Mouse (Mus musculus): Measurements from ENCODE around the gene Pdpk1.

DNA sequence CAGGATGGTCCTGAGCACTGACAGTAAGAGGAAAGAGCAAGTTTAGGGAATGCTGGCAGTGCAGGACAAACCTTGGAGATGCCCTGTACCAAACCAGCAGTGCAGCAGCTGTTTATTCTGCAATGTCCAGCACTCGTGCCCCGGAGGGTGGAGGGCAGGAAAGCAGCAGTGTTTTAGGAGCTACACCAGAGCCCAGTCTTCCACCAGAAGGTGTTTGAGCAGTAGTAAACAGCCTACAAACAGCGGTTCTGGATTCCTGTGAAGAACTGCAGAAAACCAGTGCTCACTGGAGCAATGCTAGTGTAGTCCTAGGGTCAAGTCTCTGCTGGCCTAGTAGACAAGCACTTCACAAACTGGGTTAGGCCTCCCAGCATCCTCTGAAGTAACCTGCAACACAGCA, 23.5 kb upstream of the Pdpk1 start:
- TF ChIP-seq SIN3A (IDR thresholded peaks at IDR 0.05; ENCODE audit: low read length) (no peak), EP300 (IDR thresholded peaks at IDR 0.05; ENCODE audit: low read depth in 1 of 2, low read length in 2 of 2) (no peak), TAL1 (IDR thresholded peaks at IDR 0.05; ENCODE audit: low read length) (no peak), KAT2A (conservative IDR thresholded peaks at IDR 0.05; ENCODE audit: low read depth, low read length) (no peak)
